Mouse (Mus musculus) G1E (cell line): ENCODE results near the gene Frmd6.

Experiments
- CTCF ChIP-seq: IDR thresholded peaks from 2 replicates; pipeline ENCODE4 v1.5.1; 2012; ENCODE audit warnings: low read depth, low read length, inconsistent platforms, mixed read lengths
- GATA1 ChIP-seq: IDR thresholded peaks from 2 replicates; pipeline ENCODE4 v1.6.1; 2012; ENCODE audit warnings: borderline replicate concordance, low read length, inconsistent platforms, mixed read lengths
- POLR2AphosphoS5 ChIP-seq: IDR thresholded peaks from 2 replicates; pipeline ENCODE4 v1.6.1; 2012; ENCODE audit warnings: low read depth, low read length, inconsistent platforms; ENCODE audit not compliant: insufficient replicate concordance
- TAL1 ChIP-seq: conservative IDR thresholded peaks from 2 replicates; pipeline ENCODE4 v1.6.1; 2012; ENCODE audit warnings: low read depth, low read length, inconsistent platforms, mixed read lengths

DNA sequence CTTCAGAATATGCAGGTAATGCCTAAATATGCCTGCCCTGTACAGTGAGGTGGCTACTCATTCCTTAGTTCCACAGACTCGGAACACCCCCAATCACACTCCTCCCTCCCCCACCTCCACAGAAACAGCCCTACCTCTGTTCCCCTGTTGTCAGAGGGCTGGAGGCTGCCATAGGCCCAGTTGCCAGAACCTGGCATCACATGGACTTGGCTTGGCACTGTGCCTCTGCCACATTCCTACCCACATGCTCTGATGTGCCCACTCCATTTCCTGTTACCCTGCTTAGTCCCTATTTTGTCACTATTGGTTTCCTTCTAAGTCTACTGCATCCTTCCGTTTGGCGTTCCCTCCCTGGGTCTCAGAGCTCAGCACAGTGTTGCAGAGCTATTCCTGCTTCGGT, 56.5 kb downstream of the Frmd6 start:
- no peak for TF ChIP-seq CTCF
- TF ChIP-seq GATA1 = no peak
- TF ChIP-seq POLR2AphosphoS5 = no peak
- TF ChIP-seq TAL1 = no peak
